Mouse (Mus musculus) small intestine, adult 2 months (tissue): ENCODE data around the gene Tdo2.

Experiments
- CTCF ChIP-seq: fragments of 200-500 bp; IDR thresholded peaks from 2 replicates; pipeline ENCODE4 v1.5.1; 2012; ENCODE audit warnings: low read depth, mild to moderate bottlenecking, control low read depth, inconsistent platforms, low read length, moderate library complexity, mixed read lengths; ENCODE audit not compliant: insufficient replicate concordance, insufficient read length; ENCODE audit errors: extremely low read depth
- POLR2A ChIP-seq: fragments of 200-500 bp; IDR thresholded peaks from 2 replicates; pipeline ENCODE4 v1.6.1; 2012; ENCODE audit warnings: low read depth, mild to moderate bottlenecking, control low read depth, inconsistent platforms, low read length, moderate library complexity

GRCm38 (mm10) chr3:81924931-81925330 is 51.1 kb downstream of the Tdo2 start:
- TF ChIP-seq POLR2A (no peak), CTCF (no peak)
